Mouse (Mus musculus) limb, embryonic 10.5 days (tissue): Measurements from ENCODE around the gene Olfr1359. TPM values are rescaled to one million over a fixed set of nuclear protein-coding genes. Genes with fewer than 3 reads are reported as not detected.
"Not testable (repeated sequence)": the region's sequence is repeated elsewhere in the genome, so short reads cannot be mapped to it uniquely, and the experiment has no call there.

Source experiments
- DNase-seq: peaks from one replicate; pipeline ENCODE4 v3.0.0-alpha.2; 2017; ENCODE audit warnings: low spot score
- H3K27ac ChIP-seq: fragments of 300-500 bp; sonication (generic); 2 replicates; pipeline ENCODE4 v1.5.1; 2016; ENCODE audit warnings: mild to moderate bottlenecking
- H3K27me3 ChIP-seq: fragments of 300-500 bp; sonication (generic); 2 replicates; pipeline ENCODE4 v1.6.1; 2016; ENCODE audit warnings: low read depth, mild to moderate bottlenecking; ENCODE audit not compliant: poor library complexity, severe bottlenecking
- H3K36me3 ChIP-seq: fragments of 300-500 bp; sonication (generic); 2 replicates; pipeline ENCODE4 v1.6.1; 2016; ENCODE audit warnings: mild to moderate bottlenecking, moderate library complexity
- H3K4me1 ChIP-seq: fragments of 300-500 bp; sonication (generic); 2 replicates; pipeline ENCODE4 v1.6.1; 2016
- H3K4me3 ChIP-seq: fragments of 300-500 bp; sonication (generic); 2 replicates; pipeline ENCODE4 v1.5.1; 2016; ENCODE audit warnings: mild to moderate bottlenecking, moderate library complexity
- H3K9me3 ChIP-seq: fragments of 300-500 bp; sonication (generic); replicated peaks from 2 replicates; pipeline ENCODE4 v1.6.1; 2016; ENCODE audit warnings: mild to moderate bottlenecking
- WGBS: fragments of 180-500 bp; shearing (Covaris S2); methylation state at CpG from one replicate; pipeline ENCODE4 v1.1.7; 2016; 5-methylcytosine and 5-hydroxymethylcytosine counted together
- polyA plus RNA-seq: library from polyadenylated mRNA; unstranded; fragments of >200 nt; fragmentation: Nextera tagmentation; extraction: Ambion mirVana; gene quantifications from 2 replicates; pipeline ENCODE4 v1.2.1, GENCODE M21; 2016

Olfr1359 gene
- polyA plus RNA-seq, 1 experiment from 2014 or later, result not detected

- H3K9me3 ChIP-seq, result not testable (repeated sequence)
- WGBS, result under 1% methylated on average over 40 of the region's 56 CpGs
Measured at GRCm38 (mm10) chr13:21734906-21735767, 37.2 kb downstream of the Olfr1359 start, which contains the start of gene Hist1h4j. Gene Hist1h4j (plus strand): TSS chr13:21735064.

GRCm38 (mm10) chr13:21745006-21745405 lies 47.1 kb downstream of the Olfr1359 start:
- no peaks in the 10 kb centered on the region for H3K9me3 ChIP-seq
- H3K4me1 ChIP-seq, result 0 out of 2 replicates have a peak, but pooled peaks cover 3% of the 10 kb centered on the region
- no peak for DNase-seq
- 94% methylated on average over 1 of the region's 1 CpGs for WGBS
- H3K4me3 ChIP-seq, result no peak overlapping the region
- H3K36me3 ChIP-seq, result no peaks in the 10 kb centered on the region
- no peak overlapping the region for H3K27ac ChIP-seq
- no peaks in the 10 kb centered on the region for H3K27me3 ChIP-seq

More at GRCm38 (mm10) chr13:21734906-21735767, 37.2 kb downstream of the Olfr1359 start, which contains the start of gene Hist1h4j:
- H3K27ac ChIP-seq, result peak within 1 kb of the TSS; percentile 98
- peak; percentile 97 for DNase-seq
- H3K27me3 ChIP-seq, H3K36me3 ChIP-seq: not testable (repeated sequence)
- peaks cover 13% of the 10 kb centered on the region for H3K4me1 ChIP-seq
- H3K4me3 ChIP-seq, result peak within 1 kb of the TSS; percentile 60

- H3K27ac ChIP-seq, result peak overlapping the region; percentile 92
- H3K9me3 ChIP-seq, result no peaks in the 10 kb centered on the region
- 8% methylated on average over 5 of the region's 5 CpGs for WGBS
- H3K27me3 ChIP-seq, result no peaks in the 10 kb centered on the region
- peaks cover 22% of the 10 kb centered on the region for H3K4me1 ChIP-seq
- DNase-seq, result peak; percentile 64
- H3K4me3 ChIP-seq, result peak overlapping the region; percentile 61
- H3K36me3 ChIP-seq, result no peaks in the 10 kb centered on the region
Measured at GRCm38 (mm10) chr13:21749387-21750158, 51.7 kb downstream of the Olfr1359 start.

- peak within 1 kb of the TSS; percentile 92 for H3K27ac ChIP-seq
- peak within 1 kb of the TSS; percentile 61 for H3K4me3 ChIP-seq
- not testable (repeated sequence) for H3K36me3 ChIP-seq, H3K27me3 ChIP-seq, H3K9me3 ChIP-seq
- WGBS, result under 1% methylated on average over 52 of the region's 56 CpGs
- peaks cover 25% of the 10 kb centered on the region for H3K4me1 ChIP-seq
- peak; percentile 97 for DNase-seq
Measured at GRCm38 (mm10) chr13:21750159-21751017, 52.5 kb downstream of the Olfr1359 start, which contains the start of gene Hist1h4k. Gene Hist1h4k (minus strand): TSS chr13:21750505.

GRCm38 (mm10) chr13:21751417-21751816 lies 53.5 kb downstream of the Olfr1359 start:
- H3K9me3 ChIP-seq, result no peaks in the 10 kb centered on the region
- H3K27me3 ChIP-seq, result no peaks in the 10 kb centered on the region
- H3K36me3 ChIP-seq, result no peaks in the 10 kb centered on the region
- no peak for DNase-seq
- H3K27ac ChIP-seq, result peak overlapping the region; percentile 92
- H3K4me1 ChIP-seq, result peaks cover 27% of the 10 kb centered on the region
- H3K4me3 ChIP-seq, result peak overlapping the region; percentile 61; the same call in 1 of the 2 replicates

- Histone ChIP-seq H3K27ac (peak overlapping the region; percentile 92), H3K4me3 (peak overlapping the region; percentile 55; the same call in 1 of the 2 replicates), H3K9me3 (no peaks in the 10 kb centered on the region), H3K4me1 (peaks cover 27% of the 10 kb centered on the region), H3K27me3 (no peaks in the 10 kb centered on the region), H3K36me3 (no peaks in the 10 kb centered on the region)
- no peak for DNase-seq
- 84% methylated on average over 3 of the region's 3 CpGs for WGBS
Measured at GRCm38 (mm10) chr13:21751827-21752226, 53.9 kb downstream of the Olfr1359 start.

GRCm38 (mm10) chr13:21752356-21752755 lies 54.4 kb downstream of the Olfr1359 start:
- no peaks in the 10 kb centered on the region for H3K27me3 ChIP-seq
- WGBS, result 38% methylated on average over 3 of the region's 3 CpGs
- H3K9me3 ChIP-seq, result no peaks in the 10 kb centered on the region
- H3K4me1 ChIP-seq, result peaks cover 27% of the 10 kb centered on the region
- H3K36me3 ChIP-seq, result no peaks in the 10 kb centered on the region
- peak overlapping the region; percentile 55 for H3K4me3 ChIP-seq
- H3K27ac ChIP-seq, result peak overlapping the region; percentile 92
- DNase-seq, result peak; percentile 40

- DNase-seq, result no peak
- peak overlapping the region; percentile 55 for H3K4me3 ChIP-seq
- no peaks in the 10 kb centered on the region for H3K36me3 ChIP-seq
- no peaks in the 10 kb centered on the region for H3K9me3 ChIP-seq
- no peaks in the 10 kb centered on the region for H3K27me3 ChIP-seq
- peak overlapping the region; percentile 92 for H3K27ac ChIP-seq
- WGBS, result 5% methylated on average over 10 of the region's 10 CpGs
- H3K4me1 ChIP-seq, result peaks cover 24% of the 10 kb centered on the region
Measured at GRCm38 (mm10) chr13:21753051-21753523, 55.2 kb downstream of the Olfr1359 start.

GRCm38 (mm10) chr13:21753524-21754285 lies 55.8 kb downstream of the Olfr1359 start, which contains the start of the genes Hist1h2ak and Hist1h2bn:
Gene Hist1h2ak (minus strand): TSS chr13:21753827.
Gene Hist1h2bn (plus strand): TSS chr13:21754123.
- peak within 1 kb of the TSS; percentile 55 for H3K4me3 ChIP-seq
- 0% methylated on average over 49 of the region's 50 CpGs for WGBS

GRCm38 (mm10) chr13:21754294-21755001 lies 56.5 kb downstream of the Olfr1359 start:
- not testable (repeated sequence) for DNase-seq, H3K27me3 ChIP-seq, H3K36me3 ChIP-seq, H3K9me3 ChIP-seq
- 2% methylated on average over 13 of the region's 26 CpGs for WGBS
- Histone ChIP-seq H3K4me3 (peak overlapping the region; percentile 55), H3K4me1 (peaks cover 24% of the 10 kb centered on the region), H3K27ac (peak overlapping the region; percentile 87)

More at GRCm38 (mm10) chr13:21753524-21754285, 55.8 kb downstream of the Olfr1359 start, which contains the start of the genes Hist1h2ak and Hist1h2bn:
- H3K27me3 ChIP-seq, H3K9me3 ChIP-seq, H3K36me3 ChIP-seq: not testable (repeated sequence)
- Histone ChIP-seq H3K27ac (peak within 1 kb of the TSS; percentile 92), H3K4me1 (peaks cover 24% of the 10 kb centered on the region)
- peak; percentile 80 for DNase-seq

GRCm38 (mm10) chr13:21755707-21756106 lies 57.8 kb downstream of the Olfr1359 start:
- no peaks in the 10 kb centered on the region for H3K9me3 ChIP-seq
- 86% methylated on average over 1 of the region's 1 CpGs for WGBS
- peak overlapping the region; percentile 36; the same call in 1 of the 2 replicates for H3K27ac ChIP-seq
- no peaks in the 10 kb centered on the region for H3K36me3 ChIP-seq
- no peak for DNase-seq
- H3K27me3 ChIP-seq, result no peaks in the 10 kb centered on the region
- H3K4me1 ChIP-seq, result peaks cover 24% of the 10 kb centered on the region
- H3K4me3 ChIP-seq, result peak overlapping the region; percentile 55; the same call in 1 of the 2 replicates
